Mouse (Mus musculus) testis, adult 10 weeks (tissue): Measurements from ENCODE around the gene Zfp456. TPM values are rescaled to one million over a fixed set of nuclear protein-coding genes. Genes with fewer than 3 reads are reported as not detected.

Experiments used
- polyA plus RNA-seq: library from polyadenylated mRNA; stranded (reverse); fragments of 350-450 nt; fragmentation: Illumina TruSeq; extraction: RNeasy Lipid Tissue Mini Kit (QIAGEN cat#74804); gene quantifications from one replicate; pipeline ENCODE4 v1.2.3, GENCODE M21; 2014; ENCODE audit warnings: low read depth, low replicate concordance

Gene Zfp456
- polyA plus RNA-seq, result 1.2 TPM

DNA sequence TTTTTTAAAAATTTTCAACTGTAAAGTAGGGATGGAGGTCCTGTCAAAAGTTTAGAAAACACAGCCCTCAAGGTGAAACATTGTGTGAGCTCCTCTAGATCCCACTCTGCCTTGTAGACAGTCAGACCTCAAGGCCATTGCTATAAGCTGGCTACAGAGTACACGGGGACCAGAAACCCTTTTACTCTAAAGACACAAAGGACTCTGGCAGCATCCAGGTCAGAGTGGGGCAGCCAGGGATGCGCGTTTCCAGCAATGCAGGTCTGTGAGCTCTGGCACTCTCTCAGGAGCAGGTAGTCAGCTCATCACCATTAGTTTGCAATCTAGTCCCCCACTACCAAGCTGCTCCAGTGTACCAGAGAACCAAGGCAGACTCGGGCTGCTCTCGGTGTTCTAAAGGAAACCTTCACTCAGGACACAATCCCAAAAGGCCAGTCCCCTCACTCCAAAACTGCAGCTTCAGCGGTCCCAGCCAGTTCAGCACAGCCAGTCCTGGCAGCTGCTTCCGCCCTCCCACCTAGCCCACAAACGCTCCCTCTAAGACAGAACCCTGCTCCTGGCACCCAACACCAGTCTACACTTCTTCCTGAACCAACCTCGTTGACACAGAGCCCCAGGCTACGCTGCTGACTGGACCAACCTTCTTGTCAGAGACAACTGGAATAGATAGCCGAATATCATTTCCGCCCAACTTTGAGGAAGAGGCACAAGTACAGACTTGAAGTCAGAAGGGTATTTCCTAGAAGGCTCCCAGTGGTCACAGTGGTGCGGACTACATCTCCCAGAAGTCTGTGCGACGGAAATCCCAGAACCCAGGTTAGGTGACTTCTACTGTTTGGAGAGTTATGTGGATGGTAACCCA is at the start of gene Zfp456, which contains the start of gene Gm28041:
TSS of gene Zfp456 (minus strand) at position 761 of the 862 bp plus-strand sequence.
TSS of gene Gm28041 (minus strand) at position 684 of the 862 bp plus-strand sequence.

GRCm38 (mm10) chr13:67421207-67421857 is 45.7 kb upstream of the Zfp456 start, which contains the start of gene Zfp459:
Gene Zfp459, minus strand, starts transcription at chr13:67421418.

GRCm38 (mm10) chr13:67399183-67399903 is 23.7 kb upstream of the Zfp456 start, which contains the start of gene Zfp429:
Gene Zfp429, minus strand, starts transcription at chr13:67399819.

DNA sequence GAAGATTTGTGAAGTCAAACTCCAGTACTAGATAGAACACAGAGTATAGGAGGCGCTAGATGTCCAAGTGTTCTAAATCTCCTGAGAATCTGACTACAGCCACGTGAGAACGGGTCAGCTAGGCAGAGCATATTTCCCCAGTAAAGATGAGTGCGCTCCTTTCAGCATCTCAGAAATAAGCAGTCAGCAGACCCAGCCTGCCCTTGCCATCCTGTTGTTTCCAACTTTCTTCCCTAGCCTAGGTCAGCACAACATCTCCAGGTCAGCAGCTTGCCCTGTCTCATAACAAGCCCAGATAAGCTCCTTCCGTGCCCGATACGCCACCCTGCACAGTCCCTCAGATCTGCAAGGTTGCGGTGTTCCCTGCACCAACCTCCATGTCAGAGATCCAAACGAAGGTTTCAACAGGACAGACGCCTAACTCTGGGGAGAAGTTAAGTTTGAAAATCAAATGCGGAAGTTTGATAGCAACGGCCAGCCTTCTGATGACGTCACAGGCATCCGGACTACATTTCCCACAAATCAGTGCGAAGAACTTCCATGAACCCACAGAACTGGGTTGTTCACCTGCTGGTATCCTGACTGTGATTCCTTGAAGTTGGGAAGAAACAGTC is 15.4 kb downstream of the Zfp456 start, which contains the start of the genes Gm28044 and Zfp953:
TSS of gene Gm28044 (minus strand) at position 406 of the 614 bp plus-strand sequence.
TSS of gene Zfp953 (minus strand) at position 475 of the 614 bp plus-strand sequence.

GRCm38 (mm10) chr13:67332019-67332724 is 43.4 kb downstream of the Zfp456 start, which contains the start of gene Zfp595:
Gene Zfp595, minus strand, starts transcription at chr13:67332570.

Other genes starting within 250 kb of the Zfp456 start
- gene Rsl1, start 202.6 kb downstream of the Zfp456 start, polyA plus RNA-seq, result 7.8 TPM
- 3.3 TPM for gene Zfp455, start 181.3 kb downstream of the Zfp456 start, polyA plus RNA-seq
- gene Zfp458, start 97.3 kb downstream of the Zfp456 start, polyA plus RNA-seq, result 35.9 TPM
- 1.3 TPM for gene Zfp457, start 69.3 kb downstream of the Zfp456 start, polyA plus RNA-seq
- 10.1 TPM for gene Zfp595, start 43.2 kb downstream of the Zfp456 start, polyA plus RNA-seq
- gene Gm28044, start 15.3 kb downstream of the Zfp456 start, polyA plus RNA-seq, result 2.2 TPM
- 5.3 TPM for gene Zfp953, start 15.2 kb downstream of the Zfp456 start, polyA plus RNA-seq
- gene Gm28041, start 77 bp downstream of the Zfp456 start, polyA plus RNA-seq, result 0.48 TPM
- 2.6 TPM for gene Zfp429, start 24.0 kb upstream of the Zfp456 start, polyA plus RNA-seq
- 1.3 TPM for gene Zfp459, start 45.6 kb upstream of the Zfp456 start, polyA plus RNA-seq
- gene Zfp874a, start 75.8 kb upstream of the Zfp456 start, polyA plus RNA-seq, result 8.6 TPM
- gene Zfp874b, start 108.4 kb upstream of the Zfp456 start, polyA plus RNA-seq, result 4.4 TPM
- gene Zfp58, start 124.7 kb upstream of the Zfp456 start, polyA plus RNA-seq, result 52.5 TPM
- gene Gm26965, start 150.3 kb upstream of the Zfp456 start, polyA plus RNA-seq, result not detected
- 31.5 TPM for gene Zfp87, start 150.4 kb upstream of the Zfp456 start, polyA plus RNA-seq
- gene Zfp748, start 178.0 kb upstream of the Zfp456 start, polyA plus RNA-seq, result 32.6 TPM
- 11.3 TPM for gene Zfp729b, start 233.9 kb upstream of the Zfp456 start, polyA plus RNA-seq